ENCODE assay signal across 7 mouse cellular contexts in the genomic region with DNA sequence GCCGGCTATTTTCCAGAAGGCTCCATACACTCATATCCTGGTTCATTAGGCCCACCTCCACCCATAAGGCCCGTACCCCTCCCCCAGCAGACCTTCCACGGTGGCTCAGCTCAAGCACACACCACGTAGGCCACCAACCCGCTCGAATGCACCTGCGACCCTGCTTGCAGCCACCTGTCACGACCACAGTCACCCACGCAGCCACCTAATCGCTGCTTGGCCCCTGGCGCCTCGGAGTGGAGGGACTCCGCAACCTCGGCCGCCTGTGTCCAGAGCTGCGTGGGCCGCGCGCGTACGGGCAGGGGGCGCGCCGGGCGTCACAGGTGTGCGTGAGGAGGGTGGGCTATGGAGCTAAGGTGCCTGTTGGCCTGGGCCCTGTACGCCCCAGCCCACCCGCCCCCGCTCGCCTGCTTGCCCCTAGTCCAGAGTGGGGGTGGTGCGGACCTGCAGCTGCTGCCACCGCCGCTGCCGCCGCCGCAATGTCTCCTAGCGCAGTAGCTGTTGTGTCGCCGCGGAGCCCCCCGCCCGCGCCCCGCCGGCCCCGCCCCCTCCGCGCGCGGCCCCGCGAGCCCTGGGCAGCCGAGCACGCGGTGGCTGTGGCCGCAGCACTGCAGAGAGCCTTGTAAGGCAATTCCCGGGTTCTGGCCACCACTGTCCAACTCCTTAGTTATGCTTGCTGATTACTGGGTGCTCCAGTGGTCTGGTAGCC. TPM values are rescaled to one million over a fixed set of nuclear protein-coding genes. Genes with fewer than 3 reads are reported as not detected.
A peak's percentile ranks its signal among the peaks of the same experiment; 100 is the strongest.
DNase-seq lines count a peak whose midpoint lies in the region; ATAC-seq lines count a peak whose summit lies in the region.

A gene (minus strand): TSS at position 543 of the 709 bp plus-strand sequence.

- H3K9me3 ChIP-seq in forebrain, embryonic 11.5 days (ENCODE audit: control insufficient read depth, low read length) = no peaks in the 10 kb centered on the region
- no peaks in the 10 kb centered on the region for H3K9me3 ChIP-seq in midbrain, embryonic 15.5 days

- DNase-seq in left cerebral cortex, adult 18-20 months (ENCODE audit: low spot score in 2 of 2) = no peak
- no peak for DNase-seq in left cerebral cortex, adult 9 months (ENCODE audit: low spot score in 2 of 2)
- DNase-seq in cerebellum, adult 9-11 months = peak; percentile 60
- DNase-seq in forebrain, embryonic 11.5 days (ENCODE audit: low spot score) = peak; percentile 71
- DNase-seq in layer of hippocampus, postnatal 10 days (ENCODE audit: low spot score in 2 of 2) = no peak
- no peak for DNase-seq in Muller cell, postnatal 12 days (ENCODE audit: inconsistent ontology term)

- H3K9ac ChIP-seq in forebrain, embryonic 11.5 days (ENCODE audit: low read length) = peak within 1 kb of the TSS; percentile 59
- peak within 1 kb of the TSS; percentile 58 for H3K9ac ChIP-seq in midbrain, embryonic 15.5 days

- ATAC-seq in forebrain, embryonic 11.5 days (replicated peaks; ENCODE audit: low FRiP score) = peak; percentile 63
- ATAC-seq in midbrain, embryonic 15.5 days (replicated peaks) = peak; percentile 85

- H3K4me3 ChIP-seq in forebrain, embryonic 11.5 days (ENCODE audit: low read depth, low read length) = peak within 1 kb of the TSS; percentile 44
- H3K4me3 ChIP-seq in midbrain, embryonic 15.5 days = peak within 1 kb of the TSS; percentile 54

- H3K27ac ChIP-seq in forebrain, embryonic 11.5 days (ENCODE audit: low read depth, low read length) = no peak within 1 kb of the TSS
- H3K27ac ChIP-seq in midbrain, embryonic 15.5 days = peak within 1 kb of the TSS; percentile 79

- no peaks in the 10 kb centered on the region for H3K36me3 ChIP-seq in forebrain, embryonic 11.5 days (ENCODE audit: control insufficient read depth, insufficient read depth, low read length)
- no peaks in the 10 kb centered on the region for H3K36me3 ChIP-seq in midbrain, embryonic 15.5 days (replicated peaks)

- no peaks in the 10 kb centered on the region for H3K27me3 ChIP-seq in forebrain, embryonic 11.5 days (ENCODE audit: control insufficient read depth, insufficient read depth, low read length)
- no peaks in the 10 kb centered on the region for H3K27me3 ChIP-seq in midbrain, embryonic 15.5 days (replicated peaks)

- H3K4me2 ChIP-seq in forebrain, embryonic 11.5 days (ENCODE audit: low read depth, low read length, severe bottlenecking) = peak within 1 kb of the TSS; percentile 65
- peak within 1 kb of the TSS; percentile 56 for H3K4me2 ChIP-seq in midbrain, embryonic 15.5 days

- WGBS in forebrain, embryonic 11.5 days = 20% methylated on average over 40 of the region's 57 CpGs
- WGBS in midbrain, embryonic 15.5 days = 20% methylated on average over 57 of the region's 57 CpGs

- H3K4me1 ChIP-seq in forebrain, embryonic 11.5 days (replicated peaks; ENCODE audit: control insufficient read depth, insufficient read depth, low read length) = no peaks in the 10 kb centered on the region
- H3K4me1 ChIP-seq in midbrain, embryonic 15.5 days = peaks cover 19% of the 10 kb centered on the region

RNA-seq across cellular contexts. Expression of the gene that starts here (rescaled TPM):
- total RNA-seq in left cerebral cortex, adult 18-20 months (2021) = 100 to 1,000 TPM in 1 of 2 experiments, 10 to 100 TPM in 1; 84.2 to 108 TPM
- 11.1 and 17.4 TPM in 2 replicates for polyA plus RNA-seq in forebrain, embryonic 11.5 days (2014; fragmentation: Nextera tagmentation; extraction: Ambion mirVana)
- 100 to 1,000 TPM; 126 to 138 TPM for total RNA-seq in layer of hippocampus, postnatal 10 days (2021)
- polyA plus RNA-seq in midbrain, embryonic 15.5 days (2015; fragmentation: Nextera tagmentation; extraction: Ambion mirVana) = 179 and 188 TPM in 2 replicates

Comparison
In these comparisons a context has a peak if more than half of its experiments do, and no peak if none do; other contexts are left out.
1. DNase-seq: peak in cerebellum, adult 9-11 months (single experiment) and forebrain, embryonic 11.5 days (single experiment); none in left cerebral cortex, adult 18-20 months (0 of 2), left cerebral cortex, adult 9 months (0 of 2), layer of hippocampus, postnatal 10 days (0 of 2) and Muller cell, postnatal 12 days (single experiment).